Mouse (Mus musculus): ENCODE measurements around the gene Olfr368.

Gene Olfr368

GRCm38 (mm10) chr2:37326215-37326614 is at the start of gene Olfr368:
TSS of gene Olfr368 (plus strand) at chr2:37326515.
- DNase-seq (ENCODE audit: low read depth, low spot score) = no peak

- DNase-seq (ENCODE audit: low read depth, low spot score) = no peak
These were observed 7.0 kb downstream of the Olfr368 start for GRCm38 (mm10) chr2:37333321-37333720.

DNA sequence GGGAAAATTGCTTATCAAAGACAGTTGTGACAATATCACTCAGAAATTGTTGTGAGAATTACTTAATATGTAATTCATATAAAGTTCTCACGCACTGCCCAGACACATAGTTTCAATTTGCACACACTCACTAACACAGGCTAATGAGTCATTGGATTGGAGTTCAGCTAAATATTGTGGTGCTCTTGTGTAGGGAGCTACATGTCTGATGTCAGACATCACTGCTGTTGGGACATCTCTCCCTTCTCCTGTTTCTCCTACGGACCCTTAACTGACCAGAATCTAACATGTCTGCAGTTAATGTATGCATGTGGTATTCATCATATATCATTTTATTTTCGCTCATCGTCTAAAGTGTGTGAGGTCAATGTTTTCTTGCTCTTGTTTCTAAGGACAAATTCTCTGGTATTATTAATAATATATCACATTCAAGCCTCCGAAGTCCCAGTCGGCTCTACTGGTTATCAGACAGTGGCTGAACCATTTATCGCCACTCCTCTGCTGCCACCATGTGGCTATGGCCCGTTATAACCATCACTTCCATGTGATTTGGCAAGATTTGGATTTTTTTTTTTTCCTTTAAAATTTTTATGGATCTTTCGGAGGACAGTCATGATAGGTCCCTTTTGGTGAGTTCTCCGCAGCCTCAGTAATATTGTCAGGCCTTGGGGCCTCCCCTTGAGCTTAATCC is 12.3 kb downstream of the Olfr368 start:
- DNase-seq (ENCODE audit: low read depth, low spot score) = no peak

DNA sequence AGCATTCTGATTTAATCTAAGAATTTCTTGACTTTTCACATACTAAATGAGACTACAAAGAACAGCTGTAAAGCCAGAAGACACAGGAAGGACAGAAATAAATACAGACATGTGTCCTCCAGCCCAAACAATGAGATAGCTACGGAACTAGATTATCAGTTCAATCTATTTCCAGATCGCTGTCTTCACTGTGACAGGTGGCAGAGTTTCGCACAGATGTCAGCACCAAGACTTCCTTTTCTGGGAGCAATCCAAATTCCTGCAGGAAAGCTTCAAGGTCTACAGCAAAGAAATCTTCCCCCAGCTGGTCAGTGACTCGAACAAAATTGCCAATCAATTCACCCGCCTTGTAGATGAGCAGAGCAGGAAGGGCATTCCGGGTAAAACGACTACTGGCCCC is 25.4 kb downstream of the Olfr368 start:
- no peak for DNase-seq (ENCODE audit: low read depth, low spot score)

DNA sequence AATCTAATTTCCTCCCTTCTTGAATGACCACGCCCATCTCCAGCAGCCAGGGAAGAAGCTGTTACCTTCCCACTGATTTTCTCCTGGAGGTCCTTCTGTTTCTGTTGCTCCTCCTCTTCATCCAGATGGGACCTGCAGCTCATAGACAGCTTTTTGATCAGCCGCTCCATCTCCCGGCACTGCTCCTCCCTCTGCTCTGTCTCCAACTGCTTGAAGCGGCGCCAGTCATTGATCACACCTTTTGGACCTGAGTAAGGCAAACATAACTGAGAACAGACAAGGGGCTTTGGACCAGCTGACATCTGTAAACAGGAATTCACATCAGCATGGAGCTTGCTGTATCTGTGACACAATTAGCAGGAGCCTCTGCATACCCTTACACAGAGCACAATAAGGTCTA is 29.3 kb downstream of the Olfr368 start:
- DNase-seq (ENCODE audit: low read depth, low spot score) = no peak

DNA sequence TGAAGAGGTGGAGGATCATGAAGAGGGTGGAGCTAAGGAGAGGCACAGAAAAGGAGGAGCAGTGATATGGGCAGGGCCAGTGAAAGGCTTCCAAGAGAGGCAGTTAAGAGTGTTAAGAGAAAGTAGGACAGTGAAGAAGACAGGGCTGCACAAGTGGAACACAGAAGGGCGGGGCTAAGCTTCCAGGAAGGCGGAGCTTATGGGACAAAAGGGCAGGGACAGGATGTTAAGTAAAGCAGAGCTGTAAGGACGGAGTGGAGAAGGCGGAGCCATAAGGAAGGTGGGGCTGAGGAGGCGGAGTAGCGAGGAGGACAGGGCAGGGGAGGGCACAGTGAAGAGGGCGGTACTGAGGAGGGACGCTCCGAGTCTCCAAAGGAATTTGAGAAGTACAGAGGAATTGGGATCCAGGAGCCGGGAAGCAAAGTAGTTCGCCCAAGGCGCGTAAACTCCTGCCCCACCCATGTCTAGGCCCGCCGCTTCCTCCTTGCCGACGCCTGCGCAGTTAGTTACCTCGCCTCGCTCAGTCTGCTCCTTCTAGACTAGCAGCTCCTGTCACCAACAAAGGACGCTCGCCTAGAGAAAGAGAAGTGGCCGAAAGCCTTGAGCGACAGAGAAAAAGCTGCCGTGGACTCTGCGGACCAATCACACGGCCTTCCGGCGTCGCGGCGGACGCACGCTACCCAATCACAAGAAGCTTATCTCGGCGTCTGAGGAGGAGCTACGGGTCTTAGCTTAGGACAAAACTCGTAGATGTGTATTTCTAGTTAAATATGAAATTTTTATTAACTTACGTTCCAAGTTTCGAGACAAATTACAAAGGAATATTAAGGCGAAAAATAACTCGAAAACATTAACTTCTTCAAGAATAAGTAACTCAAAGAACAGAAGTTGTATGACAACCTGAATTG is 32.6 kb downstream of the Olfr368 start, which contains the start of gene Pdcl:
Pdcl (minus strand) TSS at position 700 of the 908 bp plus-strand sequence.
- DNase-seq (ENCODE audit: low read depth, low spot score) = peak; percentile 95

DNA sequence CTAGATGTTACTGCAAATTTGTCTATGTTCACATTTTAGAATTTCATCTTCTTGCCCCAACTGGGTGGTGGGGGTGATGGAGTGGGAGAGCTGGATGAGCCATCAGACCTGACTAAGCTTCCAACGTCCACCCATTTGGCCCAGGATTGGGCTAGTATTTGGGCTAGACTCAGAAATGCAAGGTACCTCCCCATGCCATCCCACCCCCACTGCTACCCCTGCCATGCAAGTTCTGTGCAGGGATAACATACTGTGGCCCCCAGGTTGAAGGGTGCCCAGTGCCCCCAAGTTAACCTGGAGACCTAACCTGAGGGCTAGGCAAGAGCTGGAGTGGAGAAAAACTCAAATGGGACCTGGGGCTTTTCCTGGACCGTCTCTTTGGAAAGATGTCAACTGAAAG is 33.6 kb downstream of the Olfr368 start:
- no peak for DNase-seq (ENCODE audit: low read depth, low spot score)

- DNase-seq (ENCODE audit: low read depth, low spot score) = no peak
These were observed 44.3 kb downstream of the Olfr368 start for GRCm38 (mm10) chr2:37370651-37371050.

DNA sequence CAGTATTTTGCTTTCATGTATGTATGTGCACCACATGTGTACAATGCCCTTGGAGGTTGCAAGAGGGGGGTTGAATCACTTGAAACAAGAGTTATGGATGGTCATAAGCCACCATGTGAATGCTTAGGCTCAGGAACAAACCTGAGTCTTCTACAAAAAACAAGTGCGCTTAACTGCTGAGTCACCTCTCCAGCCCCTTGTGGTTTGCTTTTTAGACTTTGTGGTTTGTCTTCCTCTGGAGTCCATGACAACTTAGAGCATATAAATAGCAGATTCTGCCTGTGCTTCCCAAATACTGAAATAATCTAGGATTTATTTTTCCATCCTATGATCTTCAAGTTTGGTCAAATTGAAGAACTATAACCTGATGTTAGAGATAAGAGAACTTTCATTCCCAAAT is 49.7 kb downstream of the Olfr368 start:
- no peak for DNase-seq (ENCODE audit: low read depth, low spot score)

- peak; percentile 67 for DNase-seq (ENCODE audit: low read depth, low spot score)
These were observed 53.9 kb downstream of the Olfr368 start for GRCm38 (mm10) chr2:37380189-37380588.
